Mouse (Mus musculus) thymus, adult 2 months (tissue): ENCODE results near the gene Irs2. TPM values are rescaled to one million over a fixed set of nuclear protein-coding genes. Genes with fewer than 3 reads are reported as not detected.

Source experiments
- DNase-seq: peaks from one replicate; pipeline ENCODE4 v3.0.0; 2021
- H3K27ac ChIP-seq: fragments of 200-500 bp; 2 replicates; pipeline ENCODE4 v1.5.1; 2012; ENCODE audit warnings: low read length, control low read depth; ENCODE audit not compliant: control insufficient read depth, insufficient read depth
- H3K27me3 ChIP-seq: fragments of 200-500 bp; 2 replicates; pipeline ENCODE4 v1.6.1; 2012; ENCODE audit warnings: mild to moderate bottlenecking, low read length, moderate library complexity, mixed read lengths; ENCODE audit not compliant: control insufficient read depth, insufficient read depth
- H3K36me3 ChIP-seq: fragments of 200-500 bp; 2 replicates; pipeline ENCODE4 v1.6.1; 2012; ENCODE audit warnings: mild to moderate bottlenecking, low read length, moderate library complexity; ENCODE audit not compliant: control insufficient read depth, insufficient read depth
- H3K4me1 ChIP-seq: fragments of 200-500 bp; replicated peaks from 2 replicates; pipeline ENCODE4 v1.6.1; 2012; ENCODE audit warnings: low read length; ENCODE audit not compliant: control insufficient read depth, insufficient read depth
- H3K4me3 ChIP-seq: fragments of 200-500 bp; 2 replicates; pipeline ENCODE4 v1.5.1; 2012; ENCODE audit warnings: mild to moderate bottlenecking, low read length, control low read depth, moderate library complexity; ENCODE audit not compliant: control insufficient read depth, insufficient read depth
- CTCF ChIP-seq: fragments of 200-500 bp; IDR thresholded peaks from 2 replicates; pipeline ENCODE4 v1.5.1; 2012; ENCODE audit warnings: mild to moderate bottlenecking, control low read depth, low read length, moderate library complexity, borderline replicate concordance; ENCODE audit not compliant: control insufficient read depth, poor library complexity, insufficient read depth; ENCODE audit errors: extremely low read depth
- POLR2A ChIP-seq: fragments of 200-500 bp; IDR thresholded peaks from 2 replicates; pipeline ENCODE4 v1.6.1; 2012; ENCODE audit warnings: mild to moderate bottlenecking, low read length, control low read depth, moderate library complexity; ENCODE audit not compliant: control insufficient read depth, poor library complexity, insufficient read depth; ENCODE audit errors: extremely low read depth
- WGBS: fragments of 180-500 bp; shearing (Covaris S2); methylation state at CpG from one replicate; pipeline ENCODE4 v1.1.7; 2018; 5-methylcytosine and 5-hydroxymethylcytosine counted together
- polyA plus RNA-seq: library from polyadenylated mRNA; depleted of rRNA; stranded (reverse); fragments of >200 nt; gene quantifications from 2 replicates; pipeline ENCODE4 v1.2.3, GENCODE M21; 2012

The Irs2 gene
- polyA plus RNA-seq, 1 experiment: 17.1 TPM

GRCm38 (mm10) chr8:11043591-11043990, 35.3 kb upstream of the Irs2 start:
- Histone ChIP-seq H3K4me3 (no peak overlapping the region), H3K27ac (no peak overlapping the region), H3K4me1 (no peaks in the 10 kb centered on the region), H3K27me3 (no peaks in the 10 kb centered on the region), H3K36me3 (no peaks in the 10 kb centered on the region)
- DNase-seq: no peak
- no peak for TF ChIP-seq POLR2A
- 96% methylated on average over 4 of the region's 4 CpGs for WGBS

GRCm38 (mm10) chr8:11042872-11043587, 34.8 kb upstream of the Irs2 start:
- no peak overlapping the region for H3K27ac ChIP-seq
- TF ChIP-seq POLR2A (no peak), CTCF (no peak)
- WGBS: 95% methylated on average over 9 of the region's 9 CpGs
- H3K4me1 ChIP-seq: no peaks in the 10 kb centered on the region
- H3K4me3 ChIP-seq: no peak overlapping the region
- no peak for DNase-seq
- H3K36me3 ChIP-seq: no peaks in the 10 kb centered on the region
- no peaks in the 10 kb centered on the region for H3K27me3 ChIP-seq

DNA sequence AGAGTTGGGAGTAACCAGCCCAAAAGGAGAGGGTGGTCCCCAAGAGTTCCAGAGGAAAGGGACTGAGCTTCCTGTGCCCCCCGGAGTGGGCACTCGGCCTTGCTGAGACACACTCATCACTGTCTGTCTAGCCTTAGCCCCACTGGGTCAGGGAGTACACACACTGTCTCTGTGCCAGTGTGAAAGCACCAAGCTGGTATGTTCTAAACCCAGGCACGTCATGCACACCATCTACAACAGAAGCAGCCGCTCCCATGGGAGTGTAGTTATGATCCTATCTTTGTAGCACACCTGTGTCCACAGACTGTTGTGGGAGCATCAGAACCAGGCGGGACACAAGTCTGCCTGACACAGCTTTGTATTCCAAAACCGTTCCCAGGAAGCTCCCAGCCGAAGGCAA, 31.8 kb upstream of the Irs2 start:
- Histone ChIP-seq H3K27me3 (no peaks in the 10 kb centered on the region), H3K4me1 (no peaks in the 10 kb centered on the region), H3K36me3 (no peaks in the 10 kb centered on the region), H3K4me3 (no peak overlapping the region), H3K27ac (no peak overlapping the region)
- WGBS: 97% methylated on average over 7 of the region's 7 CpGs
- TF ChIP-seq CTCF (no peak), POLR2A (no peak)
- no peak for DNase-seq

GRCm38 (mm10) chr8:11038788-11039187, 30.5 kb upstream of the Irs2 start:
- no peak for TF ChIP-seq POLR2A
- no peak for TF ChIP-seq CTCF
- no peaks in the 10 kb centered on the region for H3K4me1 ChIP-seq
- no peak overlapping the region for H3K4me3 ChIP-seq
- no peak for DNase-seq
- no peaks in the 10 kb centered on the region for H3K27me3 ChIP-seq
- 54% methylated on average over 5 of the region's 5 CpGs for WGBS
- H3K27ac ChIP-seq: no peak overlapping the region
- H3K36me3 ChIP-seq: no peaks in the 10 kb centered on the region

DNA sequence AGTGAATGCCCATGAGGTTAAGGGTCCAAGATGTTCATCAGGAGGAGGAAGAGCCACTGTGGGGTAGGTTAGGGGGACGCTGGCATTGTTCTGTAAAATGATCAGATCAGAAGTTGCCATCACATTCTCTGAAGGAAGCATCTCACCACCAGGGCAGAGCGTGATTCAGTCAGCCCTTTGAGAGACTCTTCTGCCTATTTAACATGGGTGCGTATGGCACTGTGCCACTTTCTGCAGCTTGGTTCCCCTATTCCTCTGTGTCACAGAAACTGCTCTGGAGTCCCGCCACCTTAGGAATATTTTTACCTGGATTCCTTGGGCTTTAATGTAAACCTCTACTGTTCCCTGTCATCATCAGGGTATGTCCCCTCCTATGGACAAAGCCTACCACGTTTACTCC, 30.1 kb upstream of the Irs2 start:
- H3K4me3 ChIP-seq: no peak overlapping the region
- no peak overlapping the region for H3K27ac ChIP-seq
- TF ChIP-seq POLR2A: no peak
- no peak for TF ChIP-seq CTCF
- 74% methylated on average over 5 of the region's 5 CpGs for WGBS
- no peaks in the 10 kb centered on the region for H3K36me3 ChIP-seq
- H3K4me1 ChIP-seq: no peaks in the 10 kb centered on the region
- no peaks in the 10 kb centered on the region for H3K27me3 ChIP-seq
- no peak for DNase-seq

DNA sequence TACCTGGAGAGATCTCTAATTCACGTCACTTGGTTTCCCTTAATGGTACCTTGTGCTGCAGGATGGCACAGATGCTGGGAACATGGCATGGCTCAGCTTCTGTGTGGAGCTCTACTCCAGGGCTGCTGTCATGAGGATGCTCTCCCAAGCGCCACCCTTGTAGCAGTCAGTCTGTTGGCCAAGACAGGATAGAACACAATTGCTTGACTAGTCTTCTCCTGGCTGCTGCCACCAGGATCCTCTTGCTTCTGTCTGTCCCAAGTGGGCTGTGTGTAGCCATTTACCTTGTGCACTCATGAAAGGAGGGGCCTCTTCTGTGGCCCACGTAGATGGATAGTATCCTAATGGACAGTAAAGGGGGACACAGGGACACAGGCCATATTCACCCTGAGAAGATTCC, 28.5 kb upstream of the Irs2 start:
- H3K27me3 ChIP-seq: no peaks in the 10 kb centered on the region
- whole genome bisulfite sequencing: 90% methylated on average over 3 of the region's 3 CpGs
- H3K4me1 ChIP-seq: no peaks in the 10 kb centered on the region
- no peak overlapping the region for H3K4me3 ChIP-seq
- no peak for TF ChIP-seq POLR2A
- no peak for TF ChIP-seq CTCF
- H3K36me3 ChIP-seq: no peaks in the 10 kb centered on the region
- no peak for DNase-seq
- H3K27ac ChIP-seq: no peak overlapping the region

DNA sequence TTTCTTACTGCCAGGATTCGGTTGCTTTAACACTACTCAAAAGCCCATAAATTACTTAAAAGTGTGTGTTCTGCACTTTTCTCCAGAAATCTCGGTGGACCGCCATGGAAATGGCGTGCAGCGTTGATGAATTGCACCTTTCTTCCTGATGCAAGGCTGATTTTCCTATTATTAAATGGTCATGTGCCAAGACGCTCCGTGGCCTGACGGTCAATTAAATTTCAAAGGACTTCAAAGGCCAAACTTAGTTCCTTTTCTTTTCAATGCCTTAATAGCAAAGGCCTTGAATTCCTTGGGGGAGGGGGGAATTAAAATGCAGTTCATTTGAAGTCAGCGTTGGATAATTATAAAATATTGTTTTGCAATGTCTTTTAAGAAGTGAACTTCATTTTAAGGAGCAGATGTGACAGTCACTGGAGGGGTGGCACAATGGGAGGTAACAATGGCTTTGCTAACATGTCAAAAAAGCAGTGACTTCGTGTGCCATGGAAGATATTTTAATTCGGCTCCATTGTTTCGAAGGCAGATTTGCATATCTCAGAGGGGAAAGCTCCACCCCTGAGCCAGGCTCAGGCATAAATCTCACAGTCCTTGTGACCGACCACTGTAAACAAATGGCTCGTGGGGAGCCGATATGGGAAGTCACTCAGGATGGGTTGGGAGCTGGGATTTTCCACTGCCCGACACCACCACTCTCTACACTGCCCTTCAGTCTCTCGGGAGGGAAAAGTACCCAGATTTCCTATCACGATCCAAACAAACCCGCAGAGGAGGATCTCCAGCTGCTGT, 27.6 kb upstream of the Irs2 start:
- H3K27ac ChIP-seq: no peak overlapping the region
- H3K4me1 ChIP-seq: no peaks in the 10 kb centered on the region
- DNase-seq: no peak
- H3K27me3 ChIP-seq: no peaks in the 10 kb centered on the region
- no peak overlapping the region for H3K4me3 ChIP-seq
- TF ChIP-seq CTCF (no peak), POLR2A (no peak)
- H3K36me3 ChIP-seq: no peaks in the 10 kb centered on the region
- 72% methylated on average over 19 of the region's 19 CpGs for WGBS
